Mouse (Mus musculus): ENCODE data around the gene Acot6.

Acot6 gene

DNA sequence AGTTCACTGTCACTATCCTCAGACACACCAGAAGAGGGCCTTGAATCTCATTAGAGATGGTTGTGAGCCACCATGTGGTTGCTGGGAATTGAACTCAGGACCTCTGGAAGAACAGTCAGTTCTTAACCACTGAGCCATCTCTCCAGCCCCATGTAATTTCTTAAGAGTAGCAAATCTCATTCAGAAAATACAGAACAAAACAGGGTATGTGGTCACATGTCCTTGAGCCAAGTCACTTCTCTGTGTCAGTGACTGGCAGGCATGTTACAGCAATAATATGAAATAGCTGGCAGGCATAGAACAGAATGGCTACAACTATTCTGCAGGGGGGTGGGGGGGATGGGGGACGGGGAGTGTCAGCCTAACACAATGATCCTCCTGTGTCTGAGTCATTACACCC is 383 bp upstream of the Acot6 start:
- peak in 1 of 2 experiments; percentile 66 for DNase-seq (ENCODE audit: inconsistent age in 2 of 2, low spot score in 1 of 2)

DNA sequence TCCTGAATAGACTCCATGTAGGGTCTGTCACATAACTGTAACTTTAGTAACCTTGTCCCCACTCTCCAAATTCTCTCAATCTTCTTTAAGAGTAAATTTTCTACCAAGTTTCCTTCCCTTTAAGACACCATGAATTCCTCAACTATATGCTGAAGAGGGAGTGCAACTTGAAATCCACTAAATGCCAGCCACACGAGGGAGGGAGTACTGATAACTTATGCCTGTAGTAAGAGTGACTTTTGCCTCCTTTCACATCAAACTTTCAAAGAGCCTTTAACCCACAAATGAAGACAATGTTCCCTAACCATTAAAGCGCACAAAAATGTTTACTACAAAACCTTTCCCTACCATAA is 1.0 kb downstream of the Acot6 start:
- DNase-seq (ENCODE audit: inconsistent age in 2 of 2, low spot score in 1 of 2), result no peak

DNA sequence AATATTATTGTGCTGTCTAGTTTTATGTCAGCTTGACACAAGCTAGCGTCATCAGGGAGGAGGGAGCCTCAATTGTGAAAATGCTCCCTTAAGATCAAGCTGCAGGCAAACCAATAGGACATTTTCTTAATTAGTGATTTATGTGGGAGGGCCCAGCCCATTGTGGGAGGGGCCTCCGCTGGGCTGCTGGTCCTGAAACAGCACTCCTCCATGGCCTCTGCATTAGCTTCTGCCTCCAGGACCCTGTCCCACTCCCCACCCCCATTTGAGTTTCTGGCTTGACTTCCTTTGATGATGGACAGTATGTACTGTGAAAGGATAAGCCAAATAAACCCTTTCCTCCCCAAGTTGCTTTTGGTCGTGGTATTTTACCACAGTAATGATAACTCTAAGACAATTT is 6.6 kb downstream of the Acot6 start:
- DNase-seq (ENCODE audit: inconsistent age in 2 of 2, low spot score in 1 of 2), result no peak

DNA sequence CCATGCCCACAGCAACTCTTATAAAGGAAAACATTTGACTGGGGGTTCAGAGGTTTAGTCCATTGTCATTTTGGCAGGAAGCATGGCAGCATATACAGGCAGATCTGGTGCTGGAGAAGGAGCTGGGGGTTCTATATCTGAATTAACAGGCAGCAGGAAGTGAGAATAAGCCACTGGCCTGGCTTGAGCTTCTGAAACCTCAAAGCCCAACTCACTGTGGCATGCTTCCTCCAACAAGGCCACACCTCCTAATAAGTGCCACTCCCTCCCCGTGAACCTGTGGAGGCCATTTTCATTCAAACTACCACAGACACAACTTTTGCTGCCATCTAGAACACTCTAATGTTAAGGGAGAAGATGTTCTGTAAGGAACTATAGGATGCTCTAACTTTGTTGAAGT is 7.2 kb downstream of the Acot6 start:
- no peak for DNase-seq (ENCODE audit: inconsistent age in 2 of 2, low spot score in 1 of 2)

DNA sequence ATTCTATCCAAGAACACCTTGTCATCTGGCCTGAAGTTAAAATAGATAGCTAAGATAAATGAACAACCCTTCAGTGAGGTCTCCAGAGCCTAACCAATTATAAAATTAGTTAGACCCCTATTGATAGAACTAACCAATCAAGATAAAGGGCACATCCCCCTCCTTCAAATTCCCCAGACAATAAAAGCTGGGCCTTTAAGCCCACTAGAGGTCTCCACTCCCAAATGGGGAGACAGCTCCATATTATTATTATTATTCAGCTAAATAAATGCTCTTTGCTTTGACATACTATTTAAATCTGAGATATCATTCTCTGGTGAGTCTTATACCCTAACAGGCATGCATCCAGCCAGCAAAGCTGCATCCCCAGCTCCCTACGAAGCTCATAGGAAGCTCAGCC is 9.5 kb downstream of the Acot6 start:
- DNase-seq (ENCODE audit: inconsistent age in 2 of 2, low spot score in 1 of 2), result no peak

DNA sequence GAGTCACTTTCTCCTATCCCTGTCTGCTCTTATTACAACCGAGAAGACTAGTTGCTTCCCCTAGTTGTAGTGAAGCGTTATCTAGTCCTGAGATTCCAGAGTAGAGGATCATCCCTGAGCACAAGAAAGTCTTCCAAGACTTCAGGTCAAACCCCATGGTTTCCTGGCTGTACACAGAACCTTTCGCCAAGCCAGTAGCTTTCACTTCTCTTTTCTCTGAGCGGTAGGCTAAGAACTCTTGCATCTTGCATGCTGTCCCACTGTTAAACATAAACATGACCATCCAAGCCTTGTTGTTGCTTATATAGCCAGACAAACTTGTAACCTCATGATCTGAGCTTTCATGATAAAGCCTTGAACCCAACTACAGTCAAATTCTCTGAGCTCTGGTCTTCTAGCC is 10.4 kb downstream of the Acot6 start:
- no peak for DNase-seq (ENCODE audit: inconsistent age in 2 of 2, low spot score in 1 of 2)

DNA sequence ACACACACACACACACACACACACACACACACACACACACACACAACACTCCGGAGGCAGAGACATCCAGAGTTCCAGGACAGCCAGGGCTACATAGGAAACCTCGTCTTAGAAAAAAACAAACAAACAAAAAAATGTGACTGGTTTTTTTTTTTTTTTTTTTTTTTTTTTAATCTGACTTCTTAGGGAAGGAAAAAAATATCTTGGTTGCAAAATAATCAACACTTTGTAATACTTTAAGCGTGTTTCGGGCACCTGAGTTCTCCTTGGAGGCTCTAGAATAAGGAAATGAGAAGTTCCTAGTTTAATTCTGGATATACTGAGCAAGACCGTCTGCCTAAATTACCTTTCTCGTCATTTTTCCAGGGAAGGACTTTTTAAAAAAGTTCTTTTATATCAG is 13.2 kb downstream of the Acot6 start:
- no peak for DNase-seq (ENCODE audit: inconsistent age in 2 of 2, low spot score in 1 of 2)

DNA sequence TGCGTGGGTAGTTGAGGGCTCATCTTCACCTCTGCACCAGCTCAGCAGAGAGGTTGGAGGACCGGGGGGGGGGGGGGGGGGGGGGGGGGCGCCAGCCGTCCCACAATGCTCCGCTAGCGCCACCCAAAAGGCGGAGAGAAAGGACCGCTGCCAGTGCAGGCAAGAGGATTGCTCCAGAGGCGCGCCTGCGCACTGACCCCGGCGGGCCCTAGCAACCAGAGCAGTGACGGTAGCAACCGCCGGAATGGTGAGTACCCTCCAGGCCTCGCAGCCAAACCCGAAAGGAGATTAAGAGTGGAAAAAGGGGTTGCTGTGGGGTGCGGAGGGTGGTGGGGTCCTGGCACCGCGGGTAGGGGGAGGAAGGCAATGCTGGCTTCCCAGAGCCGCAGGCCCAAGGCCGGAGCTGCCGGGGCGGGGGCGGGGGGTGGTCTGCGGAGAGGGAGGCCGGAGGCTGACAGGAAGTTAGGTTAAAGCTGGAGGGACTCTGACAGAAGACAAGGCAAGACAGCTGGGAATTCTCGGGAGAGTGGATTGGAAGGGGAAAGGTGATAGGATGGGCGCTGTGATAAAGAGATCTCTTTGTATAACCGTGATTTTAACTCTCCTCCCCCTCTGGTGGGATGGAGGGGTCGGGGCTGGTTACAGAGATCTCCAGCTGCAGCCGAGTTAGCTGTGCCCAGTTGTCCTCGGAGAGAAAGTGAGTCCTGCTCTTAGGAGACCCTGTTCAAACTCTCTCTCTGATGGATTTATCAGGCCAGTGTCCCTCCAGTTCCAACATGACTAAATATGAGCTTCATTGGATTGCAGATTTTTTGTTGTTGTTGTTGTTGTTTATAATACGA is 13.9 kb downstream of the Acot6 start, which contains the start of gene Dnal1:
Gene Dnal1 (plus strand): TSS at position 214 of the 842 bp plus-strand sequence.
- DNase-seq (ENCODE audit: inconsistent age in 2 of 2, low spot score in 1 of 2), result peak; percentile 92 to 94

DNA sequence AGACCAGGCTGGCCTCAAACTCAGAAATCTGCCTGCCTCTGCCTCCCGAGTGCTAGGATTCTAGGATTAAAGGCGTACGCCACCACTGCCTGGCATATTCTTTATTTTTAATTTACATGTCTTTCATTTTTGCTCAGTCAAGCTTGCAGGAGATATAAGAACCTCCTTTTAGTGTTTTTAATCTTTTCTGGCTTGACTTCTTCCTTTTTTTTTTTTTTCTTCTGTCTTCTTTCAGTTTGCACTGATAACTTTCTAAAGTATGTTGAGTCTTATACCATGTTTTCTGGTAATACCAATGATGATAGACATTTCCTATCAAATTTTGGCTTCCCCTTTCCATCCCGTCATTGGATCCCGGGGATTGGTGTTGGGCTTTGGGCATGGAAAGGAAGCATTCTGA is 19.1 kb downstream of the Acot6 start:
- DNase-seq (ENCODE audit: inconsistent age in 2 of 2, low spot score in 1 of 2), result no peak

DNA sequence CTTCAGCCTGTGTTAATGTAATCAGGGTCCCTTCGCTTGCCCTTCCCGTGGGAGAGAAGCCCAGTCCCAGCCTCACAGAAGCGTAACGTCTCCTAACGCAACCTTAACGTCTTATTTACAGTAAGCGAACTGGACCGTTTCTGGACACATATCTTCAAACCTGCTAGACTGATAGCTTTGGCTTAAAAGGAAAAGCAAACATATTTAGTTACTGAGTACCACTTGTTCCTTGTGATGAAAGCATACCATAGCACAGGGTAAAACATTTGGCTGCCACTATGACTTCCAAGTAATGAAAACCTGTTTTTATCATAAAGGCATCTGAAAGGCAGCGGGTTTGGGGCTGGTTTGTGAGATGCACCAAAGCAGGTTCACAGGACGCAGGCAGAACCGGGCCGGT is 25.4 kb downstream of the Acot6 start:
- no peak for DNase-seq (ENCODE audit: inconsistent age in 2 of 2, low spot score in 1 of 2)

DNA sequence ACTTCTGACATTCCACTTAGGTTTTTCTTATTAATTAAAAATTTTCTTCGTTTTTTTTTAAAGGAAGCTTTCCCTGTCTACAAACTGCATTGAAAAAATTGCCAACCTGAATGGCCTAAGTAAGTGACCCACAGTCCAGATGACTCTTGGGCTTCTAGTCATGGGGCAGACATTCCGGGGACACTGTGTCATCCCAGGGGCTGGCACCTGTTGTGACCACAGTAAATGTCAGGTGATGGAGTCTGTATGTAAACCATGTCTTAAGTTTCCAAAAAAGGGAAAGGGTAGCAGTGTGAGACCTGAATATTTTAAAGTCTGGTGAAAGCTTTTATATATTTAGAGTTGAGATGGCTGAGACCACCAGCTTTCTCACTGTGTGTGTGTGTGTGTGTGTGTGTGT is 26.4 kb downstream of the Acot6 start:
- no peak for DNase-seq (ENCODE audit: inconsistent age in 2 of 2, low spot score in 1 of 2)

DNA sequence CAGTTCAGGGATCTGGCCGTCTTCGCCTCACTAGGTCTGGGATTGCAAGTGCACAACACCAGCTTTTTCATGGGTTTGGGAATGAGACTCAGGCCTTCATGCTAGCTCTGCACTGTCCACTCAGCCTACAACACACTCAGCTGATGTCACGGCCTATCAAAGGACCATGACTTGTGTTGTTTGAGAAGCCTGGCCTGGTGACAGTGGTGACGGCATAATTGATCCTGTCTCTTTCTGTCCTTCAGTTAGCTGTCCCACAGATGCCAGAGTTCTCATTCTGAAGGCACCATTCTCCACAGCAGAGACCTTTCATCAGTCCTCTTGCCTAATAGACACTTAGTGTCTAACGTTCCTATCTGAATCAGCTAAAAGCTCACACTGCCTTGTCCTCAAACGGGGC is 28.1 kb downstream of the Acot6 start:
- DNase-seq (ENCODE audit: inconsistent age in 2 of 2, low spot score in 1 of 2), result no peak

DNA sequence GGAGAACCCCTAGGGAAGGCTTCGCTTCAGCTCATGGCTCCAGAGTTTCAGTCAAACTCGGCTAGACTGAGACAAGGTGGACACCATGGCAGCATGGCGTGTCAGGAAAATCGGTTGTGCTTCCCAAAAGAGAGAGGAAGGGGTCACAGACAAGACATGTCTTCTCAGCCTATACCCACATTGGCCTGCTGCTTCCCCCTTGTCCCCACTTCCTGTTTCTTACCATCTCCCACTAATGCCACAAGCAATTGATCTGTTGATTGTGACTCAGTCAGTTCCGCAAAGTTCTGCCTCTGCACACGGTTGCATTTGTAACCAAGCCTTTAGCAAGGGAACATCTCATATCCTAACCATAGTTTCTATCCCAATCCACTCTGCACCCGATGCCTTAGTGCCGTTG is 29.5 kb downstream of the Acot6 start:
- DNase-seq (ENCODE audit: inconsistent age in 2 of 2, low spot score in 1 of 2), result no peak

DNA sequence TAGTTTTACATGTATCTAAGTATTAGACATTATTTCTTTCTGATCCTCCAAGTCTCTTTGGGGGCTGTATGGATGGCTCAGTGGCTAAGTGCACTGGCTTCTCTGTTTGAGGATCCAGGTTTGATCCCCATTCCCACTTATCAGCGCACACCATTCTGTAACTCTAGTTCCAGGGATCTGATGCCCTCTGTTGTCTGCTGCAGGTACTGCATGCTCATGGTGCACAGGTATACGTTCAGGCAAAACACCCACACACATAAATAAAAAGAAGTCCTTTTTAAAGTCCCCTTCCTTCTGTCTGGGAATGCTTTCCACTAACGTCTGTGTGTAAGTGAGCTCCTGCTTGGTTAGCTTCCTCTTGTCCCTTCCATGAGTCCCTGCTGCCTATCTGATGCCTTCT is 31.8 kb downstream of the Acot6 start:
- peak in 1 of 2 experiments; percentile 62 for DNase-seq (ENCODE audit: inconsistent age in 2 of 2, low spot score in 1 of 2)

DNA sequence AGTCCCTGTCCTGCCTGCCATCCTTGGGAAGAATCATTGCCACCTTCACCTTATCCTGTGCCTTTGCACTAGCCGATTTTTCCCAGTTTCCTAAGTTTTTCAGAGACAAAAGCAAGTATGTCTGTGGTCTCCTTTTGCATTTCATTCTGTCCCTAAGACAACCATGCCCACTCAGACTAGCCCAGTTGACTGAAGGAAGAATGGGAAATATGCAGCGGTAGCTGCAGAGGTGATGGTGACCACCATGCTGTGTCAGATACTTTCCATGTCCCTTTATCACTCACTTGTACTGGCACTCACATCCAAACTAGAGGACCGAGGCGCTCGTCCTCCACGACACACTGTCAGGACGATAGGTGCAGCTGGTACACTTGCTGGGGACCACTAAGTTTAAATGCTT is 36.7 kb downstream of the Acot6 start:
- DNase-seq (ENCODE audit: inconsistent age in 2 of 2, low spot score in 1 of 2), result peak in 1 of 2 experiments; percentile 28

DNA sequence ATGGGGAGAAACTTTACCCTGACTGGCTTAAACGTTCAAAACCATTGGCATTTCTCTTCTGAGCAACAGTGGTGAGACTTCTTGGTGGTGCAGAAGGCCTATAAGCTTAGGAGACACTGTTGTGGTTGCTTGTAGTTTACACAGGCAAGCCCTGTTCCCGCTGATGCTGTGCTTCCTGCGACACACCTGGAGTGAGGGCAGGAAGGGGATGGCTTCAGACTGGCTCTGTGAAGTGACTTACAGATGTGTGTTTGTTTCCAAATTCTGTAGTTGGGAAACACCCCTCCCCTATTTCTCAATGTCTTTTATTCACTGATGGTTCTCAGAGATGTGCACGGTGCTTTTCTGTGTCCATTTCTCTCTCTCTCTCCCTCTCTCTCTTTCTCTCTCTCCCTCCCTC is 39.7 kb downstream of the Acot6 start:
- DNase-seq (ENCODE audit: inconsistent age in 2 of 2, low spot score in 1 of 2), result no peak

DNA sequence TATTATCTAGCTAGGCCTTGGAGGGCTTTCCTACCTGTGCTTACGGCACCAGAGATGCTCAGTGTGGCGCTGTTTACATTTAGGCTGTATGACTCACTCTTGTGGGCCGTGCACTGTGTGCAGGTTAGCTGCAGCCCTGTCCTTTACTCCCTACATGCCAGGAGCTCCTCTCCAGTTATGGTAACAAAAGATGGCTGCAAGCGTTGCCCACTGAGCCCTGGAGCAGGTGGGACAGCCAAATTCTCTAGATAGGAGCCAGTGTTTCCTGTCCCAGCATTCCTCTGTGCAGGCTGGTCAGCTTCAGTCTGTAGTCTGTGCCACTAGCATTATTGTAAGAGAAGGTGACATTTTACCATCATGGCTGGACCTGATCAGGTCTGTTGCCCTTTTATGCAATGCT is 40.8 kb downstream of the Acot6 start:
- peak in 1 of 2 experiments; percentile 15 for DNase-seq (ENCODE audit: inconsistent age in 2 of 2, low spot score in 1 of 2)

DNA sequence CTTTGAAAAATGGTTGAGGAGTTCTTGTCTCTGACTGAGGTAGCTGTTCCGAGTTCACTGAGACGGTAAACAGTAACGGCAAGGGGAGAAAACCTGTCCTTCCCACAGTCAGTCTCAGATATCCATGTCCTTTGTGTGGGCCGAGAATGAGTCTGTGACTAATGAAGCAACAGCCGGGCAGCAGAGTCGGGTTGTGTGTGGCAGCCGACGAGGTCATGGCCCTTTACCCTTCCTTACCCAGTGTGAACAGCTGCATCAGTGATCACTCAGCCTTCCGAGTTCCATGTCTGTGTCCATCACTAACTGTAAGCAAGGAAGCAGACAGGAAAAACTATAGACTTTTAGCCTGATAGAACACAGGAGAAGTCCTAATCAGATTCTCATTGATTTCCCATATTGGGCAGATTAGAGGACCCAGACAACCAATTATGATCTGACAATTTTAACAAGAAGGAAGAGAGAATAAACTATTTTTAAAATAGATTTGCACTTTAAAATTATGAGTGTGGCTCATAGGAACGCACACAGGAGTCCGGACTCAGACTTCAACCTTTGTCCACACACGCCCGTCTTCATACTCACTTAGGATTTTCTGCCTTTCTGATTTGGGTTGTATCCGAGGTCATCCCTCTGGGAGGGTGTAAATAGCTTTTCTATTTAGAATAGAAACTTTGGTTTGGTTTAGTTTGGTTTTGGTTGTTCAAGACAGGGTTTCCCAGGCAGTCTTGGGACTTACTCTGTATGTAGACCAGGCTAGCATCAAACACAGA is 42.0 kb downstream of the Acot6 start:
- DNase-seq (ENCODE audit: inconsistent age in 2 of 2, low spot score in 1 of 2), result peak in 1 of 2 experiments; percentile 64

DNA sequence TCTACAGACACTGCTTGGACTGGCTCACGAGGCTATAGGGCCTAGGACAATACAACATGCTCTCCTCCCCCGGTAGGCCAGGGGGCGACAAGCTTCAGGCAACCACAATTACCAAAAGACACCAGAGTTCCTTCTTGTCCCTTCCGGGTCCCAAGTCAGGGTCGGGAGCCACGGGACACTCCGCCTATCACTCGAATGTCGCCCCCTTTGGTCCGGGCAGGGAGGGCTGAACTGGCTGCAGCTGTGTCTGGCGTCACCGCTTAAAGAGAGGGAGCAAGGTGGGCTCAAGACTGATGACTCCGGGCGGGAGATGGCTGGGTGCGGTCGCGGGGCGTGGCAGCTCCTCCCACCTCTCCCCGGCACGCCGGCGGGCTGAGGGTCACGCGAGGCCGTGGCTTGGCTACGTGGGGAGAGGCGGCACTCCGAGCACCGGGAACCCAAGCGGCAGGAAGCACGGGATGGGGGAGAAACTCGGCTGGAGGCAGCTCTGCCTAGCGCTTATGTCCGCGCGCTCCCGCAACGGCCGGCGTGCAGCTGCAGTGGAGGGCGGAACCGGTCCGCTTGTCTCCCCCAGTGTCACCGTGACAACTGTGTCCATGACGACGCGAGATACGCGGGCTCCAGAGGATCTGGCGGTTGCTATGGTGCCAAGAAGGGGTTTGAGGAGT is 47.6 kb downstream of the Acot6 start, which contains the start of gene Pnma1:
Gene Pnma1 (minus strand): TSS at position 536 of the 668 bp plus-strand sequence.
- DNase-seq (ENCODE audit: inconsistent age in 2 of 2, low spot score in 1 of 2), result peak; percentile 65 to 86

DNA sequence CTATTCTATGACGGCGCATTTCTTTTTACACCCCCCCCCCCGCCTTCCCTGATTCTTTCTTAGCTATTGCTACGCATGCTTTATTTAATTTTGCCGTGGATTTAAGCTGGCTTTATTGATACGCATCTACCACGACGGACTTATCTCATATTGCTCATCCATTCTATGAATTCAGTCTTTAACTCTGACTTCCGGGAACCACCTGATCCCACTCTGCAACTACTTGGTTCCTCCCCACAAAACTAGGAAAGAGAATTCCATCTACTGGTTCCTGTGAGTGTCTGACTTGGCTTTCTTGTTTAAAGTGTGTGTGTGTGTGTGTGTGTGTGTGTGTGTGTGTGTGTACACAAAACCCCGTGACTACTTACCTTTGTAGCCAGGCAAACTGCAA is 48.2 kb downstream of the Acot6 start:
- DNase-seq (ENCODE audit: inconsistent age in 2 of 2, low spot score in 1 of 2), result no peak

DNA sequence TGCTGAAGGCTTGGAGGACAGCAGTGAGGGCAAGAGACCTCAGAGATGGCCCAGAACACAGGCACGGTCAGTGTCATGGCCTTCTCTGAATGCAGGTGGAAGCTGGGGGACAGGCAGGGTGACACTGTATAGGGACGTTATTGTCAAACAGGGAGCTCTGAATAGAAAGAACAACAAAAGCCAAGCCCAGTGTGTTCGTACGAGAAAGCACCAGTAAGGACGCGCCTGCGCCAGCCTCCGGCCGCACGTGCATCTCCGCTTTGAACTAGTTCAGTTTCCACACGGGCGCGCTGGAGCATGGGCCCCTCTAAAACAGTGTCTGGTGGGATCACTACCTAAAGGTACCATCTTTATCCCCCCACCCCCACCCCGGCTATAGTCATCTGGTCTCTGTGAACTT is 49.5 kb downstream of the Acot6 start:
- no peak for DNase-seq (ENCODE audit: inconsistent age in 2 of 2, low spot score in 1 of 2)

DNA sequence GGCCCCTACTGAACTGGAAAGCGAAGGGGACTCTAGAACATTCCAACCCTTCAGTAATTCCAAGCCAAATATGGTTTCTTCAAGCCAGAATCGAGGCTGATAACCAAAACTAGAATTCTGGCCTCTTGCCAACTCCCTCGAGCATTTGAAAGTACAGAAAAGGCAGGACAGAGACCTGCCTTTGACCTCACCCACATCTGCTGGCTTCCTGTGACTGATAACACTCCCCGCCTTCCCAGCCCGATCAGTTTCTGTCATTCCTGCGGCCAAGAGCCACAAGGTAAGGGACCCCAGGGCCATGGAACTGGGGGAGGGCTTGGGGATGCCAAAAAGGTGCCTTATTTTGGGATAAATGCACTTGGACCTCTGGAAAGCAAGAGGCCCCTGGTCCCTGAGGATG is 50.5 kb downstream of the Acot6 start:
- peak; percentile 35 to 70 for DNase-seq (ENCODE audit: inconsistent age in 2 of 2, low spot score in 1 of 2)

Measured in adrenal gland, adult (tissue).